Comparison of ENCODE assay signal across 32 mouse cellular contexts in genomic region chr4:88927850-88928249, GRCm38 (mm10). TPM values are rescaled to one million over a fixed set of nuclear protein-coding genes. Genes with fewer than 3 reads are reported as not detected.
DNase-seq lines count a peak whose midpoint lies in the region; ATAC-seq and TF ChIP-seq lines count a peak whose summit lies in the region.
"Had no signal": no experiment of that assay in that cellular context is flagged by ENCODE, and none has a peak within 500 bp of the region (broad histone marks: within the 10 kb centered on the region; RNA-seq: fewer than 3 reads in every experiment).

No protein-coding gene starts in this region.

- H3K9me3 ChIP-seq in heart, embryonic 13.5 days = 0 out of 2 replicates have a peak, but pooled peaks cover 5% of the 10 kb centered on the region
- H3K9me3 ChIP-seq in forebrain, embryonic 16.5 days (ENCODE audit: control insufficient read depth, low read length) = no peaks in the 10 kb centered on the region
- no peaks in the 10 kb centered on the region for H3K9me3 ChIP-seq in forebrain, embryonic 15.5 days
- H3K9me3 ChIP-seq: embryonic facial prominence, embryonic 15.5 days; forebrain, embryonic 13.5 days had no signal

- intact Hi-C loops in heart, postnatal 14 days (cut with DNase I) = no loop called here
- intact Hi-C loops in left cerebral cortex, postnatal 14 days (cut with DNase I) = no loop called here

- no peak overlapping the region for H3K4me3 ChIP-seq in heart, embryonic 13.5 days
- H3K4me3 ChIP-seq in C2C12 (ENCODE audit: insufficient read depth, poor library complexity, severe bottlenecking) (no peak overlapping the region), myocyte (no peak overlapping the region)
- H3K4me3 ChIP-seq in embryonic fibroblast, embryonic 13.5 days (ENCODE audit: insufficient read depth, low read length) = no peak overlapping the region
- H3K4me3 ChIP-seq in forebrain, embryonic 16.5 days (replicated peaks; ENCODE audit: low read length) = no peak overlapping the region
- no peak overlapping the region for H3K4me3 ChIP-seq in forebrain, embryonic 15.5 days
- H3K4me3 ChIP-seq: embryonic facial prominence, embryonic 13.5 days; embryonic facial prominence, embryonic 15.5 days; forebrain, embryonic 13.5 days had no signal

- peaks cover 97% of the 10 kb centered on the region for H3K79me3 ChIP-seq in C2C12 (ENCODE audit: low read depth)

- WGBS in heart, embryonic 13.5 days = 74% methylated on average over 2 of the region's 2 CpGs
- WGBS in forebrain, embryonic 16.5 days = 80% methylated on average over 2 of the region's 2 CpGs
- 86% methylated on average over 2 of the region's 2 CpGs for WGBS in forebrain, embryonic 15.5 days

- H3ac ChIP-seq in C2C12 (ENCODE audit: control insufficient read depth, insufficient read length, low read depth) (no peak overlapping the region), myocyte (ENCODE audit: control insufficient read depth, insufficient read length) (no peak overlapping the region)

- no peaks in the 10 kb centered on the region for H3K27me3 ChIP-seq in heart, embryonic 13.5 days (replicated peaks)
- H3K27me3 ChIP-seq in C2C12 (ENCODE audit: control insufficient read depth, insufficient read depth, insufficient read length) = no peaks in the 10 kb centered on the region
- no peaks in the 10 kb centered on the region for H3K27me3 ChIP-seq in myocyte (ENCODE audit: control insufficient read depth, insufficient read depth, insufficient read length)
- no peaks in the 10 kb centered on the region for H3K27me3 ChIP-seq in forebrain, embryonic 16.5 days (replicated peaks; ENCODE audit: control insufficient read depth, insufficient read depth, low read length)
- no peaks in the 10 kb centered on the region for H3K27me3 ChIP-seq in forebrain, embryonic 15.5 days
- H3K27me3 ChIP-seq: embryonic facial prominence, embryonic 13.5 days; embryonic facial prominence, embryonic 15.5 days; forebrain, embryonic 13.5 days; Patski had no signal

- no peak overlapping the region for H3K9ac ChIP-seq in heart, embryonic 13.5 days
- no peak overlapping the region for H3K9ac ChIP-seq in forebrain, embryonic 16.5 days (replicated peaks; ENCODE audit: low read depth, low read length)
- no peak overlapping the region for H3K9ac ChIP-seq in forebrain, embryonic 15.5 days (replicated peaks)
- H3K9ac ChIP-seq: embryonic facial prominence, embryonic 13.5 days; embryonic facial prominence, embryonic 15.5 days; forebrain, embryonic 13.5 days; forebrain, postnatal 0 days had no signal

- H3K79me2 ChIP-seq in C2C12 (ENCODE audit: control insufficient read depth, insufficient read depth) (peaks cover 100% of the 10 kb centered on the region), myocyte (ENCODE audit: control insufficient read depth, insufficient read depth) (peaks cover 91% of the 10 kb centered on the region)

- peaks cover 23% of the 10 kb centered on the region for H3K4me1 ChIP-seq in heart, embryonic 13.5 days
- peaks cover 29% of the 10 kb centered on the region for H3K4me1 ChIP-seq in embryonic fibroblast, embryonic 13.5 days (ENCODE audit: control insufficient read depth, insufficient read depth, low read length)
- no peaks in the 10 kb centered on the region for H3K4me1 ChIP-seq in forebrain, embryonic 16.5 days (replicated peaks; ENCODE audit: control insufficient read depth, insufficient read depth, low read length)
- H3K4me1 ChIP-seq in forebrain, embryonic 15.5 days = no peaks in the 10 kb centered on the region
- H3K4me1 ChIP-seq: embryonic facial prominence, embryonic 13.5 days; embryonic facial prominence, embryonic 15.5 days; forebrain, embryonic 13.5 days had no signal

- peaks cover 7% of the 10 kb centered on the region; the same call in 1 of the 2 replicates for H3K36me3 ChIP-seq in heart, embryonic 13.5 days
- peaks cover 86% of the 10 kb centered on the region for H3K36me3 ChIP-seq in C2C12 (ENCODE audit: control insufficient read depth, insufficient read depth)
- H3K36me3 ChIP-seq in myocyte (ENCODE audit: control insufficient read depth, insufficient read depth) = peaks cover 44% of the 10 kb centered on the region
- no peaks in the 10 kb centered on the region for H3K36me3 ChIP-seq in forebrain, embryonic 16.5 days (ENCODE audit: control insufficient read depth, insufficient read depth)
- no peaks in the 10 kb centered on the region for H3K36me3 ChIP-seq in forebrain, embryonic 15.5 days
- H3K36me3 ChIP-seq: embryonic facial prominence, embryonic 15.5 days had no signal

- TF ChIP-seq CTCF in C2C12 (IDR thresholded peaks at IDR 0.05; ENCODE audit: control insufficient read depth, insufficient read depth, insufficient read length) = no peak
- no peak for TF ChIP-seq CTCF in embryonic fibroblast, embryonic 13.5 days (IDR thresholded peaks at IDR 0.05; ENCODE audit: borderline replicate concordance, insufficient read depth, low read length)

- no peak overlapping the region for H3K4me2 ChIP-seq in heart, embryonic 13.5 days
- H3K4me2 ChIP-seq in myocyte (ENCODE audit: low read depth) = peak overlapping the region; percentile 77
- no peak overlapping the region for H3K4me2 ChIP-seq in forebrain, embryonic 16.5 days (ENCODE audit: low read length)
- H3K4me2 ChIP-seq in forebrain, embryonic 15.5 days (replicated peaks) = no peak overlapping the region
- H3K4me2 ChIP-seq: embryonic facial prominence, embryonic 13.5 days; embryonic facial prominence, embryonic 15.5 days; forebrain, embryonic 13.5 days had no signal

- no peak for DNase-seq in heart, postnatal 14 days
- DNase-seq in left cerebral cortex, postnatal 14 days (ENCODE audit: low spot score in 2 of 2) = no peak
- DNase-seq: adrenal gland, postnatal 10 days; adrenal gland, postnatal 25 days; B cell, adult 2 months; cerebellum, adult 11 months; cerebellum, adult 18-20 months; cerebellum, adult 8-10 months; cerebellum, adult 9-11 months; cerebellum, postnatal 14 days; cerebellum, postnatal 36 days; embryo, embryonic 11 days; forebrain, postnatal 0 days had no signal

- no peak for TF ChIP-seq POLR2A in embryonic fibroblast, embryonic 13.5 days (IDR thresholded peaks at IDR 0.05; ENCODE audit: low read depth, low read length)
- no peak for TF ChIP-seq POLR2A in myocyte (IDR thresholded peaks at IDR 0.05; ENCODE audit: insufficient read length, low read depth)

- ATAC-seq in heart, embryonic 13.5 days (ENCODE audit: extremely low read depth, insufficient number of reproducible peaks, low FRiP score, low TSS enrichment) = no peak
- ATAC-seq in forebrain, embryonic 16.5 days = no peak
- ATAC-seq in forebrain, embryonic 15.5 days (replicated peaks) = no peak
- ATAC-seq: activated CD4-positive, CD25-positive, alpha-beta regulatory T cell, adult 4 months; forebrain, embryonic 13.5 days; forebrain, postnatal 0 days had no signal

- H3K27ac ChIP-seq in heart, embryonic 13.5 days (replicated peaks) = peak overlapping the region; percentile 64; the same call in 1 of the 2 replicates
- H3K27ac ChIP-seq in embryonic fibroblast, embryonic 13.5 days (ENCODE audit: insufficient read depth, low read length) = peak overlapping the region; percentile 95
- H3K27ac ChIP-seq in forebrain, embryonic 16.5 days (ENCODE audit: low read length) = no peak overlapping the region
- no peak overlapping the region for H3K27ac ChIP-seq in forebrain, embryonic 15.5 days (replicated peaks)
- H3K27ac ChIP-seq: embryonic facial prominence, embryonic 13.5 days; embryonic facial prominence, embryonic 15.5 days; forebrain, embryonic 13.5 days had no signal

TF ChIP-seq in C2C12, 6 proteins besides CTCF, POLR2A, EP300 and RAD21:
- TF ChIP-seq USF1 (IDR thresholded peaks at IDR 0.05; ENCODE audit: low read depth) (peak; percentile 60), CEBPB (IDR thresholded peaks at IDR 0.05; ENCODE audit: low read depth) (no peak)

TF ChIP-seq in myocyte, 11 proteins besides CTCF, POLR2A, EP300 and RAD21:
- peak; percentile 57 for TF ChIP-seq USF1 (IDR thresholded peaks at IDR 0.05; ENCODE audit: low read depth)
- TF ChIP-seq CEBPB (IDR thresholded peaks at IDR 0.05; ENCODE audit: insufficient read depth, poor library complexity, severe bottlenecking) = peak; percentile 50
- no peak for TF ChIP-seq SRF (IDR thresholded peaks at IDR 0.05; ENCODE audit: control insufficient read depth, insufficient read length, low read depth)
TF ChIP-seq in myocyte: peak in this region for 2.

RNA-seq across cellular contexts. Expression of gene Ifne, which starts 47.8 kb away (rescaled TPM):
- polyA plus RNA-seq in heart, embryonic 13.5 days (2015; fragmentation: Nextera tagmentation; extraction: Ambion mirVana) = not detected in 2 replicates
- total RNA-seq in heart, postnatal 14 days (2021) = not detected
- not detected for polyA plus RNA-seq in C2C12 (2012; fragmentation: generic; extraction: Trizol)
- polyA plus RNA-seq in embryonic fibroblast, embryonic 13.5 days (2011; ENCODE audit: insufficient read length, low read depth, missing spikeins) = not detected in 2 replicates
- not detected for polyA plus RNA-seq in myocyte (2012; fragmentation: generic; extraction: Trizol)
- total RNA-seq in left cerebral cortex, postnatal 14 days (2021) = not detected
- polyA plus RNA-seq in forebrain, embryonic 16.5 days (2015; fragmentation: Nextera tagmentation; extraction: Ambion mirVana) = not detected in 2 replicates
- not detected in 2 replicates for polyA plus RNA-seq in forebrain, embryonic 15.5 days (2015; fragmentation: Nextera tagmentation; extraction: Ambion mirVana)
- total RNA-seq: adrenal gland, adult 18-20 months; adrenal gland, postnatal 10 days; adrenal gland, postnatal 25 days; adrenal gland, postnatal 4 days; common myeloid progenitor, adult 5-6 weeks; ES-E14; forebrain, postnatal 0 days; MEL had no signal
- polyA plus RNA-seq: activated CD4-positive, CD25-positive, alpha-beta regulatory T cell, adult 4 months; brain, embryonic 14.5 days; embryonic facial prominence, embryonic 11.5 days; embryonic facial prominence, embryonic 13.5 days; embryonic facial prominence, embryonic 15.5 days; forebrain, embryonic 11.5 days; forebrain, embryonic 13.5 days; forebrain, postnatal 0 days had no signal

Comparison
In these comparisons a context has a peak if more than half of its experiments do, and no peak if none do; other contexts are left out.
1. H3K27ac ChIP-seq: peak in heart, embryonic 13.5 days (single experiment) and embryonic fibroblast, embryonic 13.5 days (single experiment); none in forebrain, embryonic 16.5 days (single experiment) and forebrain, embryonic 15.5 days (single experiment).